Comparison of ENCODE assay signal across 7 mouse cellular contexts in the genomic region with DNA sequence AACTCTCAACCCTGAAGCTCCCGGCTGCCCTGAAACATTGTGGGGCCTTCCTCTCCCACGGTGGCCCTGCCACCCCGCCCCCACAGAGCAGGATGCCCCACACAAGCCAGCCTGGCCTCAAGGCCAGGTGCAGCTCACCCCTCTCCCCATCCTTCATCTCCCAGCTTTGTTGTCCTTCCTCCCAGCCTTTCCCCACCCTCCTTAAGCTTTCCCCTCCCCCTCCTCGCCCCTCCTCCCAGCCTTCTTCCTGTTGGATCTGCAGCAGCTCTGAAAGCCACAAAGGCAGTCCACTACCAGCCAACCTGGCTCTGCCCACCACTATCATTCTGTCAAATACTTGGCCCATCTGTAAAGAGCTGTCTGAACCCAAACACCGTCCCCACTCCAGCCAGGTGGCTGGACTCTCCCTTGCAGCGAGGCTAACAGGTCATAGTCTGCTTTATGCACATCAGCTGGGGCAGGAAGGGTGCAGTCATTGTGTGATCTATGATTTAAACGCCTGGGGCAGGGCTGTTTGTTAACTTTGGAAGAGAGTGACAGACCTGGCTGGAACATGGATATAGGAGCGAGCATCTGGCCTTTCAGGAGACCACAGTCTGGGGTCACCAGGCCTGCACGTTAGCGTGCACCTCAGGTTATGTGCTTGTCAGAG.
A peak's percentile ranks its signal among the peaks of the same experiment; 100 is the strongest.
DNase-seq lines count a peak whose midpoint lies in the region; ATAC-seq and TF ChIP-seq lines count a peak whose summit lies in the region.

No protein-coding gene starts in this region.

- H3K27ac ChIP-seq in hindbrain, embryonic 12.5 days = peak overlapping the region; percentile 81
- no peak overlapping the region for H3K27ac ChIP-seq in stomach, postnatal 0 days (replicated peaks)

- ATAC-seq in hindbrain, embryonic 12.5 days (ENCODE audit: low FRiP score) = peak; percentile 12
- ATAC-seq in stomach, postnatal 0 days (ENCODE audit: low FRiP score, low TSS enrichment) = no peak

- H3K4me2 ChIP-seq in hindbrain, embryonic 12.5 days (replicated peaks) = no peak overlapping the region
- H3K4me2 ChIP-seq in stomach, postnatal 0 days (replicated peaks; ENCODE audit: low read depth) = no peak overlapping the region

- WGBS in hindbrain, embryonic 12.5 days = 42% methylated on average over 10 of the region's 10 CpGs
- 50% methylated on average over 9 of the region's 10 CpGs for WGBS in stomach, postnatal 0 days

- H3K9ac ChIP-seq in hindbrain, embryonic 12.5 days = no peak overlapping the region
- no peak overlapping the region for H3K9ac ChIP-seq in stomach, postnatal 0 days (ENCODE audit: low read length)

- DNase-seq in ovary, adult 18-20 months (ENCODE audit: low spot score) = peak; percentile 7
- no peak for DNase-seq in ovary, postnatal 10 days (ENCODE audit: low spot score)
- peak; percentile 60 to 62 for DNase-seq in kidney, postnatal 4 days
- peak; percentile 13 for DNase-seq in stomach, postnatal 0 days (ENCODE audit: low spot score)
- DNase-seq in frontal cortex, adult 2 months (ENCODE audit: extremely low spot score in 1 of 2, low spot score in 1 of 2) = no peak
- DNase-seq in urinary bladder, adult 18-20 months (ENCODE audit: low spot score in 2 of 2) = no peak

- no peaks in the 10 kb centered on the region for H3K36me3 ChIP-seq in hindbrain, embryonic 12.5 days
- no peaks in the 10 kb centered on the region for H3K36me3 ChIP-seq in stomach, postnatal 0 days (ENCODE audit: control insufficient read depth, insufficient read depth, low read length)

- no peak for TF ChIP-seq EP300 in stomach, postnatal 0 days (optimal IDR thresholded peaks at IDR 0.05)

- H3K9me3 ChIP-seq in hindbrain, embryonic 12.5 days (replicated peaks) = no peaks in the 10 kb centered on the region
- H3K9me3 ChIP-seq in stomach, postnatal 0 days (ENCODE audit: control insufficient read depth, low read length) = no peaks in the 10 kb centered on the region

- H3K4me3 ChIP-seq in hindbrain, embryonic 12.5 days = no peak overlapping the region
- H3K4me3 ChIP-seq in stomach, postnatal 0 days (ENCODE audit: low read depth, low read length) = no peak overlapping the region

- peaks cover 18% of the 10 kb centered on the region for H3K4me1 ChIP-seq in hindbrain, embryonic 12.5 days
- H3K4me1 ChIP-seq in stomach, postnatal 0 days (replicated peaks; ENCODE audit: control insufficient read depth, insufficient read depth) = no peaks in the 10 kb centered on the region

- H3K27me3 ChIP-seq in hindbrain, embryonic 12.5 days = no peaks in the 10 kb centered on the region; the same call in none of the 2 replicates
- H3K27me3 ChIP-seq in stomach, postnatal 0 days (ENCODE audit: control insufficient read depth, insufficient read depth, low read length) = no peaks in the 10 kb centered on the region

- TF ChIP-seq CTCF in stomach, postnatal 0 days (IDR thresholded peaks at IDR 0.05; ENCODE audit: low read depth) = no peak

Comparison
In these comparisons a context has a peak if more than half of its experiments do, and no peak if none do; other contexts are left out.
1. DNase-seq: peak in ovary, adult 18-20 months (single experiment), kidney, postnatal 4 days (2 of 2) and stomach, postnatal 0 days (single experiment); none in ovary, postnatal 10 days (single experiment), frontal cortex, adult 2 months (0 of 2) and urinary bladder, adult 18-20 months (0 of 2).